Mouse (Mus musculus) lung, postnatal 0 days (tissue): ENCODE measurements around the gene Lrp5.
A peak's percentile ranks its signal among the peaks of the same experiment; 100 is the strongest.

Experiments
- CTCF ChIP-seq: IDR thresholded peaks from 2 replicates; pipeline ENCODE4 v1.5.1; 2016; ENCODE audit warnings: antibody characterized with exemption, mild to moderate bottlenecking
- EP300 ChIP-seq: IDR thresholded peaks from 2 replicates; pipeline ENCODE4 v1.6.1; 2016; ENCODE audit warnings: antibody characterized with exemption, mild to moderate bottlenecking, control low read depth

- peak; percentile 12; the same call in 1 of the 2 replicates for TF ChIP-seq CTCF
- TF ChIP-seq EP300, result no peak
Observed at GRCm38 (mm10) chr19:3575276-3575631, 111.1 kb downstream of the Lrp5 start.
